Mouse (Mus musculus) heart, postnatal 4 days (tissue): Measurements from ENCODE around the gene Myrip. TPM values are rescaled to one million over a fixed set of nuclear protein-coding genes. Genes with fewer than 3 reads are reported as not detected.
A peak's percentile ranks its signal among the peaks of the same experiment; 100 is the strongest.
"Not testable (repeated sequence)": the region's sequence is repeated elsewhere in the genome, so short reads cannot be mapped to it uniquely, and the experiment has no call there.

Source experiments
- DNase-seq: peaks from one replicate; pipeline ENCODE4 v3.0.0; 2021
- total RNA-seq, 2 experiments: library from RNA; stranded (reverse); gene quantifications; 2 replicates each; pipeline ENCODE4 v1.2.3; 2021

The Myrip gene
- total RNA-seq = 1 to 10 TPM; 1.2 to 1.3 TPM

DNA sequence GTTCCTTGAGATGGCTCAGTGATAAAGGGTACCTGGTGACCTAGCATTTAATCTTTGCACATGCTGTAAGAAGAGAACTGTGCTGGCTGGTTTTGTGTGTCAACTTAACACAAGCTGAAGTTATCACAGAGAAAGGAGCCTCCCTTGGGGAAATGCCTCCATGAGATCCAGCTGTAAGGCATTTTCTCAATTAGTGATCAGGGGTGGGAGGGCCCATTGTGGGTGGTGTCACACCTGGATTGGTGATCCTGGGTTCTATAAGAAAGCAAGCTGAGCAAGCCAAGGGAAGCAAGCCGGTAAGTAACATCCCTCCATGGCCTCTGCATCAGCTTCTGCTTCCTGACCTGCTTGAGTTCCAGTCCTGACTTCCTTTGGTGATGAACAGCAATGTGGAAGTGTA, at the start of gene Myrip:
TSS of gene Myrip (plus strand) at position 301 of the 400 bp plus-strand sequence.
- not testable (repeated sequence) for DNase-seq

GRCm38 (mm10) chr9:120259805-120260204, 41.5 kb upstream of the Myrip start:
- peak; percentile 45 for DNase-seq

DNA sequence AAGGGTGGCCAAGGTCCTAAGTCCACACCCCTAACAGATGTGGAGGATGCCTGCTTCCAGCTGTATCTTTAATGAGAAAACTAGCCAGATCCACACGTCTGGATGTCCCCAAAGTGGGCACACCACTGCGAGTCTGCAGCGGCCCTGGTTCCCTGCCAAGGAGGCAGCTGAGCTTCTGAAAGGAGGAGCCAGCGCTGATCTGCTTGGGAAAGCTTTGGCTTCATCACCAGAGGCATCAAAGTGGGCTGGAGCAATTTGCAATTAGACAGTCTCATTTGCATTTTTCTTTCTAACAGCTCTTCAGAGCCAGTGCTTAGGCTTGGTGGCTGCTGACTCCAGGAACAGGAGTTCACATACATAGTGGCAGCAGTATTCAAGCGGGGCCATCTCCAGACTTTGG, 37.3 kb upstream of the Myrip start:
- DNase-seq = peak; percentile 14

- DNase-seq = peak; percentile 23
Measured at GRCm38 (mm10) chr9:120273083-120273482, 28.2 kb upstream of the Myrip start.

DNA sequence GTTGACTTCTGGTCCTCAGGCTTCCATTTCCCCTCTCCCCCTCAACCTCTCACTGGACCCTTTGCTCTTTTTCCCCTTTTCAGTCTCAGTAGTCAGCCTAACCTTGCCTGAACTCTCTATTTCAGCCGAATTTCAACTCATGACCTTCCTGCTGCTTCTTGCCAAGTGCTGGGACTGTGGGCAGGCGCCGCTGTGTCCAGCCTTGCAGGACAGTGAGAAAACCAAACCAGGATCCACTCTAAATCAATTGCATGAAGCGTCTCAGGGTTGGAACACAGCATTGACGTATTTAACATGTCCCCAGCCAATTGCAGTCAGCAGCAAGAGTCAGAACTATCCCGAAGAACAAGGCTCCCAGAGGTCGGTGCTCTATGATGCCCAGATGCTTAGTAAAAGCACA, 26.1 kb upstream of the Myrip start:
- DNase-seq = no peak

DNA sequence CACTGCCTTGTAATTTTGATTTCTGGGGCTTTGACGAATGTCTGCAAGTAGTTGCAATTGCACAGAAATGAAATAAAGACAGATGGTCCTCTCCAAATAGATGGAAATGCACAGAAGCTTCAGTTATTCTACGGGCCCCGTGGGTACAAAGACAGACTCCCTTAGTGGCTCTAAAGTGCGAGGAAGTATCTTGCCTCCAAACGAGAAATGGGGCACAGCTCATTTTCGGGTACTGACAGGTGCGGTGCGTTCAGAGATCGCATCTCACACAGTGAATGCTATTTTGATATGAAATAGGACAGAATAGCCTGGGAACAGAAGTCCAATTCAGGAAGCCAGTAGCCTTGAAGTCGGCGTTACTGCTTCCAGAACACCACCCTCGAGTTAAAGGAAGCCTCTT, 20.2 kb upstream of the Myrip start:
- no peak for DNase-seq

- DNase-seq = no peak
Measured at GRCm38 (mm10) chr9:120282461-120283047, 18.8 kb upstream of the Myrip start.

- no peak for DNase-seq
Measured at GRCm38 (mm10) chr9:120283556-120283955, 17.8 kb upstream of the Myrip start.

- no peak for DNase-seq
Measured at GRCm38 (mm10) chr9:120288011-120288410, 13.3 kb upstream of the Myrip start.

- no peak for DNase-seq
Measured at GRCm38 (mm10) chr9:120290375-120290774, 10.9 kb upstream of the Myrip start.

- DNase-seq = no peak
Measured at GRCm38 (mm10) chr9:120292488-120292887, 8.8 kb upstream of the Myrip start.

DNA sequence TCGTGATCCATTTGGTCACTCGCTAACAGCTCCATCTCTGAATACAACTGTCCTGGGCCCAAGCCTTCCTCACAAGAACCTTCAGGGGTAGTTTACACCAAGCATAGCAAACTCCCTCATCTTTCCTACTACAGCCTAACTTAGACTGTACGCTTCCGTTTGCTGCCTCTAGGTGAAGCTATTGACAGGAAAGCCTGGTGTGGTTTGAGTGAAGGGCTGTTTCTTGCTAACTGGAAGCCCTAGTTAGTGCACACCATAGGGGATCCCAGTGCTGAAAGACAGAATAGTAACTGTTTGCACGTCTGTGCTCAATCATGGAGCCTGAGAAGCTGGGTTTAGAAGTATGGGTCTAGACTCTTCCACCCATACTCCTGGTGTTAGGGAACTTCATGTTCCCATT, 5.8 kb upstream of the Myrip start:
- DNase-seq = no peak

DNA sequence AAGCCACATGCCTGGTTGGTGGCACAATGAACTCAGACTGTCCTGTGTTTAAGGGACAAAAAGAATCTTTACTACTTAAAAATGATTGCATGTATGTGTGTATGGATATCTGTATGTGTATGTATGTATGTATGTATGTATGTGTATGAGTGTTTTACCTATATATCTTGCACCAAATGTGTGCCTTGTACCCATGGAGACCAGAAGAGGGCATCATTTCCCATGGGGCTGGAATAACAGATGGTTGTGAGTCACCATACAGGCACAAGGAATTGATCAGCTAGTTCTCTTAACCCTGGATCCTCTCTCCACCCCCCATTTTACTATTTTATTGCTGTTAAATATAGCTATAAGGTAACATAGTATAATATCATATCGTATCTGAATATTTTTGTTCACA, 4.4 kb upstream of the Myrip start:
- no peak for DNase-seq

- no peak for DNase-seq
Measured at GRCm38 (mm10) chr9:120299429-120299828, 1.9 kb upstream of the Myrip start.

DNA sequence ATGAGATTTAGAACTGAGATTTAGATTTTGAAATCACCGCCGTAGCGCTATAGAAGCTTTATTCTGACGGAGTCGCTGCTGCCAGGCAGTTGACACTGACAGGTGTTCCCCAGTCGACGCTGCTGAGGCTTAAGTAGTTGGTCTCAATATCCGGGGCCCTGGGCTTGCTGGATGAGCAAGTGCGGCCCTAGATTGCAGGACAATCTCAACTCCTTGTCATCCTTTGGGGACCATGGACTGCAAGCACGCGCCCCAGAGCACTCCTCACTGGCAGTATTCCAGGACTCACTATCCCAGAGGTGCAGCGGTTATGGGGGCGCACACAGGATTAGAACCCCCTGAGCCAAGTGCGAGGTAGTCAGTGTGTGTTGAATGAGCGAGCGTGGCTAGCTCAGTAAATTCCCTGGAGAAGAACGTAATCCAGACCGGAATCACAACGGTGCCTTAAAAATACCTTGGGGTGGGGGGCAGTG, 1.7 kb downstream of the Myrip start:
- DNase-seq = no peak

GRCm38 (mm10) chr9:120303453-120304299, 2.4 kb downstream of the Myrip start:
- DNase-seq = peak; percentile 53

DNA sequence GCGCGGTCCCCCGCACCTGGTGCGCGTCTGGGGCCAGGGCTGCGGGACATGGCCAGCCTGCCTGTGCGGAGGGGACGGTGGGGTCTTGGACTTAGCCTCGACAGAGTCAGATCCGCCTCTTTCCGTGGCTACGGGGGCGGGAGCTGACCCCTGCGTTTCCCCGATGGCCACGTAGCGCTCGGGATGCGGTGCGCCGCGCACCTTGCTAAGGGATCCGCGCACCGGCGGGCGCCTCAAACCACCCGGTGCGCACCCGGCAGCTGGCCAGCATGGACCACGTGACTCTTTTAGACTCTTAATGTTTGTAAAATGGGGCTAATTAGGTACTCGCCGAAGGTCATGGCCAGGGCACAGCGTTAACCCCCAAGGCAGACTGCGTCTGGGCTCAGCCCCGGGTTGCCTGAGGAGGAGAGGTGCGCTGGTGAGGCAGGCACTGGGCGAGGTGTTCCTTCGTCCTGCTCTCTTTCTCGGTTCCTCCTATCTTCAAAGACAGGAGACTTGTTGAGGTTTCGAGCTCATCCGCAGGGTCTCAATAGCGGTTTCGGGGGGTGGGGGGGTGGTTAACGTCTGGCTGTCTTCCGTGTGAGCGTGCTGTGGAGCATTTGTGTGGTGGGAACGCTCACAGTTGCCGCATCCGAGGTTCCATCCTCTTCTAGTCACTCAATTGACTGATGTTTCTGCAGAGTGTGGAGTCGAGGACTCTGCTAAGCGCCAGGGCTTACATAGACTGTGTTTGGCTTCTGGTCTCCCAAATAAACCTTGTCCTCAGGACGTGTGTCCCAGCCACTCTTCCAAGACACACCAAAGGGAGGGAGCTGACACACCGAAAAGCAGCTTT, 3.2 kb downstream of the Myrip start:
- peak; percentile 11 for DNase-seq

- DNase-seq = no peak
Measured at GRCm38 (mm10) chr9:120315171-120315570, 13.9 kb downstream of the Myrip start.

DNA sequence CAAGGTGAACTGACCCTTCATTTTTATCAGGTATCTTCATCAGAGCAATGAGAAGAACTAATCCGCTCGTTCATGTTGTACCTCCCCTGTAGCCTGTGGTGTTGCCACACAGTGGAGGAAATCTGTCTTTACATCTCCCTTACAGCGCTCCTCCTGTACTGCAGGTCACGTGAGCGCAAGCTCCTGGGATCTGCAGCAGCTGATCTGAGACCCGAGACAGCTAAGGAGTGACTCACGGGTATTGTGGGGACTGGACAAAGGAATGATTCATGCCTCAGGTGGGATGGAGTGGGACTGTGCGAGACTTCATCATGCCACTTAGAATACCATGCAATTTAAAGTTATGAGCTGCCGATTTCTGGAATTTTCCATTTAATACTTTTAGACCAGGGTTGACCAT, 17.8 kb downstream of the Myrip start:
- DNase-seq = no peak

GRCm38 (mm10) chr9:120320573-120320972, 19.3 kb downstream of the Myrip start:
- no peak for DNase-seq

DNA sequence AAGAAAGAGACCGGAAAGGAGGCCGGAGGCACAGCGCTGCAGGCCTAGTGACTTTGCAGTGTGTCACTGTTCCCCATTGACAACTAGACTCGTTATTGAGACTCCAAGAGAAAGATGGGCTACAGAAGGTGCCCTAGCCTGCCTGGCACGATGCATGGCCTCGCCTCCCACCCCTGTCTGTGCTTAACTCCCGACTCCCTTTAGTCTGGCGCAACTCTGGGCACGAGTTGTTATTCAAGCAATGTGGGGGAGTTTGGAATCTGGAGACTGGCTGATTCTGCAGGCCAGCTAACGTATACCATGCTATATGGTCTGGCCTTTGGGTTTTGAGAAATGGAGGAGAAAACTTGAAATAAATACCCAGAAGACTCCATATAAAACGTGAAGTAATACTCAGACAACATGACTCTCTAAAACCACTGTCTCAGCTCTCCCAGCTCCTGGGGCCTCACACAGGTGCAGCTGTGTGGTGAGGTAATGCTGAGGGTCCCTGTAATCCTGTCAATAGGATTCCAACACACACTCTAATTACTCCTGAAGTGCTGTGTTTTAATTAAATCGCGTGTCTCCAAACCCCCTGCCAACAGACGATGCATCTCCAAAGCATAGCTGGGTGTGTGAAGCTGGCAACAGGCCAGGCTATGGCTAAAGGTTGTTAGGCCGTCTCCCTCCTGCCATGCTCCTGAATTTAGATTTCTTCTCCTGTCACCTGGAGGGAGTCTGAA, 21.6 kb downstream of the Myrip start:
- no peak for DNase-seq

DNA sequence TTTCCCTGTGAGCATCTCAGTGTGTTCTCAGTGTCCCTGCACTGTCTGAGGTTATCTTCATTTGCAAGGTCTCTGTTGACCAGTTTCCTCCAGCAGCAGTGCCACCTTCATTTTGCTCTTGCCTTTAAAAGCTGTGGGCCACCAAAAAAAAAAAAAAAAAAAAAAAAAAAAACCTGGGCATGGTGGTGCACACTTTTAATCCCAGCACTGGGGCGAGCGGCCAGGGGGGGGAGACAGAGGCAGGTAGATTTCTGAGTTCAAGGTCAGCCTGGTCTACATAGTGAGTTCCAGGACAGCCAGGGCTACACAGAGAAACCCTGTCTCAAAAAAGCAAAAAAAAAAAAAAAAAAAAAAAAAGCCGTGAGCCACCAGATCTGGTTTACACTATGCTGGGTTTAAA, 29.7 kb downstream of the Myrip start:
- DNase-seq = not testable (repeated sequence)
